Mouse (Mus musculus) kidney, adult 11 months (tissue): ENCODE results near the gene Fam198b.

Experiments used
- DNase-seq: peaks from one replicate; pipeline ENCODE4 v3.0.0; 2022

Gene Fam198b

DNA sequence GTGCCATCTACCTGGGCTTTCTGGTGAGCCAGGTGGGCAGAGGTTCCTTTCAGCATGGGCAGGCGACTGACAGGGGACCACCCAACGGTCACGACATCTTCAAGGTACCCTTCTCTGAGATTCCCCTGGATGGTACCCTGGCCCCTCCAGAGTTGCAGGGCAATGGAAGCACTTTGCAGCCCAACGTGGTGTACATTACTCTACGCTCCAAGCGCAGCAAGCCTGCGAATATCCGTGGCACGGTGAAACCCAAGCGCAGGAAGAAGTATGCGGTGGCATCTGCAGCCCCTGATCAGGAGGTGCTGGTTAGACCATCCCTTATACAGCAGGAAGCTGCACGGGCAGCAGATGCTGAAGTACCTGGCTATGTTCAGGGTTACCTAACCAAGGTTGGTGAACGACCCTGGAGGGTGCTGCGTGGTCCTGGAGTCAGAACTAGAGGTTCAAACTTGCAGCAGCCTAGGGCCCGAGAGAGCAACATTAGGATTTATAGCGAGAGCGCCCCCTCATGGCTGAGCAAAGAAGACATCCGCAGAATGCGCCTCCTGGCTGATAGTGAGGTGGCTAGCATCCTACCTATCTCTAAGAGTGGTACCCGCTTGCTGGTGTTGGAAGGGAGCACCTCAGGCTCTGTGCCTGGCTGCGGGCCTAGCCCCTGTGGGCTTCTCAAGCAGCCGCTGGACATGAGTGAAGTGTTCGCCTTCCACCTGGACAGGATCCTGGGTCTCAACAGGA, 2.2 kb downstream of the Fam198b start:
- no peak for DNase-seq

DNA sequence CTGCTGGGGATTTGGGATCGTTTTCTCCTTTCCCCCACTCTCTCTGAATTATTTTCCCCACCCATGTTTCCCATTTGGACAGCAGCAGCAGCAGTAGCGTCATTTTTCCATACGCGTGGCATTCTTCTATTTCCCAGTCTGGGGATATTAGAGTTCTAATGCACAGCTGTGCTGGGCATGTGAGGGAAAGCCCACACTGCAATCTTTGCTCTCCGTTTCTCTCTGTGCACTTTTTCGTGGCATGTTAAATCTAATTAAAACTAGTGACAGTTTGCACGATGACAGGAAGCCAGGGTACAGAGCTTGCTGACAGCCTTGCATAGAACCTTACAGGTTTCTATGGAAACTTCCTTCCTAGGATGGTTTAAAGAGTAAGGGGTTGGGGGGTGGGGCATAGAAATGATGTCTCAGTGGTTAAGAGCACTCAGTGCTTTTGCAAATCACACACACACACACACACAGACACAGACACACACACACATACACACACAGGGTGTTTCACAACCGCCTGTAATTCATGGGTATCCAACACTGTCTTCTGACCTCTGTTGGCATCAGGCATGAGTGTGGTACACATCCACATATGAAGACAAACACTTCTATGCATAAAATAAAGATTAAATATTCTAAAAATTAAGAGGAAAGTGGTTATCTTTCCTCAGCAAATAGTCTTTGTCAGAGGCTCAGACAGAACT, 3.0 kb downstream of the Fam198b start:
- no peak for DNase-seq

GRCm38 (mm10) chr3:79887966-79888365, 3.6 kb downstream of the Fam198b start:
- no peak for DNase-seq

DNA sequence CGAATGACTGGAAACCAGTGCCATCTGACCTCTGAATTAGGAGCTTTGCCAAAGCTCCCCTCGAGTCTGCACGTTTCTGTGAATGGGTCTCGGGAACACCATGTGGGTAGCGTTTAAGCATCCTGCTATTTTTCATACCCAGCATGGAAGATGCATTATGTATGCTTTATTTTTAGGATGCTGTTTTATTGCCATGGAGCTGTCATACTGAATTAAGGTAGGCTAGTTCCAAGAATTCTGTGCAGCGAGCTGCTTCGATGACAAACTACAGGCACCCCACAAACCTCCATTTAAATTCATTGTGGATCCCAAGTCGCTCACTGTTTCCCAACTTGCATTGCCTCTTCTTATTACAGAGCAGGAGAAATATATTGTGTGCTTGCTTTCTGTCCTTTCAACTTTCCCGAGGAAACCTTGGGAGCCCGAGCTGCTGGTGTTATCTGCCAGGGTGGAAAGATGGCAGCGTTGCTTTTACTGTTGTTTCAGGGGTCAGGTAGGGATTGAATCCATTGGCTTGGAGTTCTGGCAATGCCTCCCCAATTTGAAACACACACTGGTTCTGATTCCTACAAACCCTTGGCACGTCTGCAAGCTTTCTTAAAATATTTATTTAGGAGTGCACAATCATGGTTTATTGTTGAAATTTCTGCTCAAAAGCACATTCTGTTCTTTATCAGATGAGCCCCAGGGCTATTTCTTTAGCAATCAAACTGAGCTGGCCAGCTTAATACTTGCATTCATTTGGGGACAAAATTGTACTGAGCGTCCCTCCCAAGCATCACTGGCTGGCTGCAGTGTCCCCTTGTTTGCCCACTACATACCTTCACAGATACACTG, 13.4 kb downstream of the Fam198b start:
- no peak for DNase-seq

DNA sequence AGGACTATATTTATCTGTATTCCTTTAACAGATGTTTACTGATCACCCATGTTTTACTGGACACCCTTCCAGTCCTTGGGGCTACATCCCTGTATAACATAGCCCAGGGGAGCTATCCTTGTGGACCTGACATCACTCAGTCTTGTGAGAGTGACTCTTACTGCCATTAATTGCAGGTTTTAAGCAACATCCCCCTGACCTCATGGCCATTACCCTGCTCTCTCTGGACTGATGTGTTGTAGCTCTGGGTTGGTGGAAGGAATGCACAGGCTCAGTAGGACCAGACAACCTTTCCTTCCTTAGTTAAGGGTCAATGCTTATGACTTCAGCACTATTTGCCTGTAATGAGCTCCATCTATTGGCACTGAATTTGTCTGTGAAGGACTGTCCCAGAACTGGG, 14.2 kb downstream of the Fam198b start:
- DNase-seq, result no peak

DNA sequence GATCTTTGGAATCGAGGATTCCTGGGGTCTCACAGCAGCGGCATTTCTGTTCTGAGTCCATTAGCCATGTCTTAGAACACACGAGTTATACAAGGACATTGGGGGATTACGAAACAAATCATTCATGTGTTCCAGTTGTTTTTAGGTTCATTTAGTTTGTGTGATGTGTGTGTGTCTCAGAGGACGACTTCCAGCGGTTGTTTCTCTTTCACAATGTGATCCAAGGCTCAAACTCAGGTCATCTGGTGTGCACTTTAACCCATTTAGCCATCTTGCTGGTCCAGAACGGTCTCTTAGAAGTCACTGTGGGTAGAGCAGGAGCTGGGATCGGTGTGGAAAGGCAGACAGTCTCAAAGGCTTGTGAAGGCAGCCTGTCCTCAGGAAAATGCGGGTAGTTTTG, 15.6 kb downstream of the Fam198b start:
- no peak for DNase-seq

- DNase-seq, result no peak
Measured at GRCm38 (mm10) chr3:79900502-79900901, 16.2 kb downstream of the Fam198b start.

DNA sequence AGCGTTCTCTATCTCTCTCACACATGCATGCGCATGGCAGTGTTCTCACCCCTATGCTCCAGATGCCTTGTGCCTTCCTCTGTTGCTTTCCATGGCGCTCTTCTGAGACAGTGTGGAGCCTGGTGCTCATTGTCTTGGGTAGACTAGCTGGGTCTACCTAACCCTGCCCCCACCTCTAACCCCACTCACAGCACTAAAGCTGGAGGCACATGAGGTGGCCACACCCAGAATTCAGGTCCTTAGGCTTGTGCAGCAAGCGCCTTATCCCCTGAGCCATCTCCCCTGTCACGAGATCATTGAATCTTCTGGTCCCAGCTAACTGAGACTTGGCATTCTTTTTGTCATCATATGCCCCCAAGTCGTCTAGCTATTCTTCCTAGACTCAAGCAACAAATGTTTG, 17.0 kb downstream of the Fam198b start:
- no peak for DNase-seq

- no peak for DNase-seq
Measured at GRCm38 (mm10) chr3:79901734-79902133, 17.4 kb downstream of the Fam198b start.

DNA sequence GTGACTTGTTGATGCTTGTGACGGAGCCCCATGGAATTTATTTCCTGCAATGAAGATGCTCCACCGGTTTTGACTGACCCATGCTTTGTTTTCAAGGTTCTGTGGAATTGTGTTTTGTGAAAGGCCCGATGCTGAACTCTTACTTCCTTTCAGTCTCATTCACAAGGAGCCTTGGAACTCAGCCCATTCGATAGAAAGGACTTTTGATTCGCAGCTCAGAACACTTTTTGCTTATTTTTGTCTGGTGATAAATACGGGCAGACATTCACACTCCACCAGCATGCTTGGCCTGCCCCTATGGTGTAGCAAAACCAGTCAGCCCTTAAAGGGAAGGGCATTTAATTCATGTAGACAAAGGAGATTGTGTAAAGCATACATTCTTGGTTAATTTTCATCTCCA, 19.5 kb downstream of the Fam198b start:
- no peak for DNase-seq

GRCm38 (mm10) chr3:79904238-79904757, 20.0 kb downstream of the Fam198b start:
- no peak for DNase-seq

DNA sequence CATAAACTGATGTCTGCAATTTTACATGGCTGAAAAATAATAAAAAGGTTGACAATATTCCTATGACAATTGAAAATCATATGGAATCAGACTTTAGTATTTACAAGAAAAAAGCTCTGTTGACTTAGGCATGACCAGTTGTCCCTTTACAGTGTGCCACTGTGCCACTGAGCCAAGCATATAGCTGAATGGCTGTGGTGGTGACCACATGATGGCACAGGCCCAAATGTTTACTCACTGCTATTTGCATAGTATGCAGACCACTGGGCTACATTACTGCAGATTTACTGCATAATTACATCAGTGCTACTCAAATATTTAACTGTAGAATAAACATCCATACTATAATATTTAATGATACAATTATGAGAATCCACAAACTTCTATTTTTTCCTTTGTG, 21.1 kb downstream of the Fam198b start:
- no peak for DNase-seq

GRCm38 (mm10) chr3:79906250-79907045, 22.1 kb downstream of the Fam198b start:
- DNase-seq, result no peak

DNA sequence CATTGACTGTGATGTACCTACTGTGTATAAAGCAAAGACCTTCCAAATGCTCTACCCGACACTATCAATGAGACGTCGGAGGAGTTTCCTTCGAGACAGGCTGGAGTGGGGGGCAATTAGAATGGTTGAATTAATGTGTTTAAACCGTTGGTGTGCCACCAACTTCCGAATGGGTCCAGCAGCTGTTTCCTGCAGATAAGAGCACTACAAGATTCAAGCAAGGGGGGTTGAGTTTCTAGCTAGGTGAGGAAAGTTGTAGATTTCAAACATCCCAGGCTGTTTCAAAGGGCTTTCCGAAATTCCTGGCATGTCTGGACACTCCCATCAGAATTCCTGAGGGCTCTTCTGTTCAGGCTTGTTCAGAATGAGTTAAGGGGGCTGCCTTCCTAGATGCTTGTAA, 22.9 kb downstream of the Fam198b start:
- DNase-seq, result no peak

DNA sequence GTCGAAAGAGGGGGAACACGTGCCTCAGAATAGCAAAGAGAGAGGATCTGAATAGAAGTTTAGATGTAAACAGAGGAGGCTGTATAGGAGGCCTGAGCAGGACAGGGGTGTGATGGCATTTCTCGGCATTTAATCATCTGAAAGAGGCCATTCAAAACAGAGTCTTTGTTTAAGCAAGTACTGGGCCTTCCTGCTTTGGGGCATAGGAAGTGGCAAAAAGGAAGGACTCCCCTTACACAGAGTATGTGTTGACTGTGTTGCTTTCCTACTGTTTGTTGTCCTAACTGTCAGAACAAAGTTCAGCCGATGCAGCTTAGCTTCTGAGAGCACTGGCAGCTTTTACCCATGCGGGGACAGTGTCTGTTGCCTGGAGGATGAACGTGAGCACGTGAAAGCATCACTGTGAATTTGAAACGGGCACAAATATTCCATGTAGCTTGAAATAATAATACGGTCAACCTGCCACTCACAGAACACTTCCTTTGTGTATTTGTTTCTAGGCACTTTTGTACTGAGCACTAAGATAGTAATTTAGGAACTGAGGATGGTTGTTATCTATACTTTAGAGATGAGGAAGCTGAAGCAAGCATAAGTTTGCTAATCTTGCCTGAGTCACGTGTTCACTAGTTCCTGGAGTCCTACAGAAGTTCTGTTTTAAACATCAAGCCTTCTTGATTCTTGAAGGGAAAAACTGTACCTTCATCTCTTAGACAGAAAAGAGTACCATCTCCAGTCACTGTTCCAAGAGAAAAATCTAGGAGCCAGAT, 26.2 kb downstream of the Fam198b start:
- no peak for DNase-seq

DNA sequence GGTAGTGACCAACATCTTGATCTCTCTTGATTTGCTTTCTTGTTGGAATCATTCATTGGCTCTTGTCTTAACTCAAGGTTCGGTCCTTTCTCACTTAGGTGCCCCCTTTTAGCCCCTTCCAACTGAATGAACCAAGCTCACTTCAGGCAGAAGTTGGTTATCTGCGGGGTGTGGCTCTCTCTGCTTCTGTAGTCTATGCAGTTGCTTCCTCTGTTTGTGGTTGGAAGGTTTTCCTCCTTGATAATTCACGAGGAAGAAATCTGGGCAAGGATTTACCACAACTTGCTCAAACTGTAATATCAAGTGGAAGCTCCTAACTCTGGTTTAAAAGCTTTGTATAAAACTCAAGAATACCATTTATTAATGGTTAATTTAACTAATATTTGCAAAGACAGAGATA, 26.8 kb downstream of the Fam198b start:
- no peak for DNase-seq

DNA sequence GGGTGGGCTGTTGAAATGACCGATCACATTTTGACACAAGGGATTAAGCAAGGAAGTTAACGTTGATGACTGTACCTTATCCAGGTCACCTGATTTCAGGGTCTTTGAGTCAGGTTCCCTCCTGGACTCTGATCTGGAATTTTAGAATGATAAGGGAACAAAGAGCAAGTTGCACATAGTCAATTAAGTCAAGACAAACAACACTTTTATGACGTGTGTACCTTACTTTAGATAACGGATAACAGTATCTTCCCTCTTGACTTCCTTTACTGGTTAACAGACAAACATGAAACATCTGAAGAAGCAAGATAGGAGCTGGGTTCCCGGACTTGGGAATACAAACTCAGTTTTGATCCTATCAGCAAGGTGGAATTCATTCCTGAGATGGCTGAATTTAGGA, 29.7 kb downstream of the Fam198b start:
- no peak for DNase-seq

DNA sequence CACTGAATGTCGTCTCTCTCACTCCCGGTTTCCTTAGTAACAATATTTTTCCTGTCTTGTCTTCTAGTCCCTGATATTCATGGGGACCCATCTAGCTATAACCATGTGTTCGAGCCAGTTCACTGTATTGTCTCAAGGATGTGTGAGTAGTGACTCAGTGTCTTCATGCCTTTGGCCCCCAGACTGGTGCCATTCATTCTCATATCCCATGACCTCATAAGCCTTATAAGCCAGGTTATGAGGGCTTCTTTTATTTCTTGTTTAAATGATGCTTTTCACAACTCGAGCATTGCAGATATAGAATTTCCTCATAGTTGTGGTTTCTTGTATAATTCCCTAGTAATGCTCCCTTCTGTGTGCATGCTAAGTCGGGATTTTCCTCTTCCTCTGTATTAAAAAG, 31.9 kb downstream of the Fam198b start:
- no peak for DNase-seq

- no peak for DNase-seq
Measured at GRCm38 (mm10) chr3:79918761-79919160, 34.4 kb downstream of the Fam198b start.

DNA sequence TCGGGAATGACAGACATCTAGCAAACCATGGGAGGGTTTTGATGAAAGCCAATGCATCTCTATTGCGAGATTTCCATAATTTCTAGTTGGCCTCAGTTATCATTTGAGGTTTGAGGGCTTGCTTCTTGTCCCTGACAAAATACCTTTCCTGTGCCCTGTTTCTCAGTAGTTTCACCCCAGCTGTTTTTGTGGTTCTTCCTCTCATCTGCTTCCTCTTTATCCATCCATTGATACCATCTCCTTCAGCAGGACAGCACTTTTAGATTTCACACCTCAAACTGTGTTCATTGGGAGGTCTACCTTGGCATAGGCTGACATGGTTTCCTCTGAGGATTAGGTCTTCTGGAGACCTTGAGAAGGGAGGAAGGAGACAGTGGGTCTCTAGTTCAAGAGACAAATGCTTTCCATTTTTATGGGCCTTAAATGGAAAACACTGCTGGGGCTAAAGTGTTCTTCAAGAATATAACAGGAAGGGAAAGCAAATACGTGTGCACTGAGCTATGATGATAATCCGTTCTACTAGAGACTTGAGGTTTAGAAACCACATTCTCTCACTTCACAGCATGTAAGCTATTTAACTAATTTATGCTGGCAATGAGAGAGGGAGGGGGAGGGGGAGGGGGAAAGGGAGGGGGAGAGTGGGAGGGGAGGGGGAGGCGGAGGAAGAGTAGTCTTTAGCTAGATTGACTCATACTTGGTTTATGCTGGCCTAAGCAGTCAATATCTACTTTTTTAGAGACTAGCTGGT, 41.8 kb downstream of the Fam198b start:
- DNase-seq, result no peak

DNA sequence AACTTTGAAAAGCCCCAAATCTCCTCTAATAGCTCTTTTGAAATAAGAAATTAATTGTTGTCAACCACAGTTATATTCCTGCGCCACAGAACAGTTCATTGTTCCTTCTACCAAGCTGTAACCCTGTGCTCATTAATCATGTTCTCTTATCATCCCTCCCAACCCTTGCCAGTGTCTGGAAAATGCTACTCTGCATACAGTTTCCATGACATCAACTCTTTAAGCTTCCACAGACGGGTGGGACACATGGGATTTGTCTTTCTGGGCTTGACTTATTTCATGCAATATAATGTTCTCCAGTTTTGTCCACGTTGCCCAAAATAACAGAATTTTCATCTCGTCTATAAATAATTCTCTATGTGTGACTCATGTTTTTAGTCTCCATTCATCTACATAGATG, 42.7 kb downstream of the Fam198b start:
- DNase-seq, result no peak
